Mouse (Mus musculus) ES-Bruce4 (cell line): Measurements from ENCODE around the gene Tnn.

Source experiments
- CTCF ChIP-seq: IDR thresholded peaks from one replicate; pipeline ENCODE4 v1.8.1; 2011; ENCODE audit warnings: low read depth, low read length
- EP300 ChIP-seq: IDR thresholded peaks from 2 replicates; pipeline ENCODE4 v1.6.1; 2011; ENCODE audit warnings: low read depth, low read length; ENCODE audit not compliant: insufficient read depth
- POLR2A ChIP-seq: IDR thresholded peaks from one replicate; pipeline ENCODE4 v1.8.1; 2011; ENCODE audit warnings: low read length; ENCODE audit not compliant: insufficient read depth

GRCm38 (mm10) chr1:160123957-160124356 is 29.4 kb downstream of the Tnn start:
- no peak for TF ChIP-seq CTCF
- no peak for TF ChIP-seq POLR2A
- no peak for TF ChIP-seq EP300
